Mouse (Mus musculus) lung, postnatal 4 days (tissue): ENCODE data around the gene Ralb.

Source experiments
- DNase-seq, 2 experiments: peaks; one replicate each; pipeline ENCODE4 v3.0.0; 2021

The Ralb gene

GRCm38 (mm10) chr1:119504260-119505062 lies at the start of gene Ralb:
Gene Ralb, minus strand, starts transcription at chr1:119504794.
- peak; percentile 98 to 99 for DNase-seq

GRCm38 (mm10) chr1:119551651-119552050 lies 47.1 kb upstream of the Ralb start:
- DNase-seq = no peak

- DNase-seq = no peak
Observed at GRCm38 (mm10) chr1:119550064-119550463, 45.5 kb upstream of the Ralb start.

GRCm38 (mm10) chr1:119549327-119549689 lies 44.7 kb upstream of the Ralb start:
- DNase-seq = no peak

DNA sequence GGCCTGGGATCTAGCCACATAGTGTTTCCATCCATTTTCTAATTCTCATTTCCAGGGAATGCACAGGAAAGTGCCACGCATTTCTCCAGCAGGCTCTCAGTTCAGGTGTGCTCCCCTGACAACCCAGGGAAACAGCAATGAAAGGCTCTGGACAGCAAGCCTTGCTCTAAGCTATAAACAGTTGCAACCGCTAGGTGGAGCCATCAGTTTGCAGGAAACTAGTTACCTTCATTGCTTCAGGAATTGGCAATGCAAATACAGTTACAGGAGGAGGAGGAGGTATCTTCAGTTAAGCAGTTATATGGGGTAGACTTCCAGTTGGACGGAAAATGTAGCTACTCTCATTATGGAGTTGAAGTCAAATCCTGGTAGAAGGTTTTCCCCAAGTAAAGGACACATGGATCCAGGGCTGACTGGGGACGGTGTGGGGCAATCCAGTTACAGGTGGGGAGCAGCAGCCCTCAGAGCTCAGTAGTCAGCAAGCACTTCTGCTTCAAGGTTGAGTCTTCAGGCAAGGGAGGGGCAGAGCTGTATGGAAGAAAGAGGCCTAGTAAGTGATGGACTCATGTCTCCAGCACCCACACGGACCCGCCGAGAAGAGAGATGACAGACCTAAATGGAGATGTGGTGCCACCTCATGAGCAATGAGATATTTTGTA lies 44.2 kb upstream of the Ralb start:
- DNase-seq = peak; percentile 59 to 81

DNA sequence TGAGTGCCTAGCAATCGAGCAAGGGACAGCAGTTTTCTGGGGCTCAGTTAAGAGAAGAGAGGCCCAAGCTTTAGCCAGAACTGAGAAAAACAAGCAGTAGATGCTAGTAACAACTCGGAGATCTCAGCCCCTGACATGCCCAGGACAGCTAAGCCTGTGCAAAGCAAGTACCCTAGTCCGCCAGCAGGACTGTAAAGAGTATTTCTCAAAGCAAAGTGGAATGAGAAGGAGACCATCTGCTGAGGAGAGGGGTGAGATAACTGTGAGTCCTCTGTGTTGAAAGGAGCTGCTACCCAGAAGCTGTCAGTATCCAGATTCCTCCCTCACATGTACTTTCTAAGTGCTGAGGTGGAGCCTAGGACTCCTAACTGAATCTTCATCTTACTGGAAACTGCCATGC lies 41.9 kb upstream of the Ralb start:
- DNase-seq = peak in 1 of 2 experiments; percentile 56

DNA sequence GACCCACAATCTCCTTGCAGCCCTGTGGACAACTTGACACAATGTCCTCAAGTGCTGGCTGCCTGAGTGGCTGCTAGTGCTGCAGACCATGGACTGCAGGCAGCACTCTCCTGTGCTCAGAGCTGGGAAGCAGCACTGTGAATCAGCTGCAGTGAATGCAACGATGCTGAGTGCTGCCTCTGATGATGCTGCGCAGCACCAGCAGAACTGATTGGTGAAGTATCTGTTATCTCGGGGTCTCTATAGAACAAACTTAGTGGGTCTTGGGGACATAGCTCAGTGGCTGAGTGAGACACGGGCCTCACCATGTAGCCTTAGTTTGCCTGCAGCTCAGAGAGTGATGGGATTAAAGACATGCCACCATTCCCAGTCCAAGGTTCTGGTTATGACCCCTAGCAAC lies 41.1 kb upstream of the Ralb start:
- no peak for DNase-seq

DNA sequence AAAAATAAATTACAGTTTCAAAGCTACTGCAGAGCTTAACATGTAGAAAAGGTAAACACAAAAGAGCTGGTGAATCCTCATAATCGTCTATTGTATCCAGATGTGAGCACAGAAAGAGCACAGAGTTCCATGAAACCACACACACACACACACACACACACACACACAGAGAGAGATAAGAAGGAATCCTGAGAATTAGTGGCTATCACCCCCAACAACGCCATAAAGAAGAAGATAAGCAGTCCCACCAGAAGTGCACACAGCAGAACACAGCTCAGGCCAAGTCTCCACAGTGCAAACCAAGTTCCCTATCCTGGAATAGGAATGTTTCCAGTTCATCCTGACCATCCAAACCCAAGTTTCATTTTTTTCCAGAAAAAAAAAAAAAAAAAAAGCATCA lies 40.6 kb upstream of the Ralb start:
- DNase-seq = no peak

DNA sequence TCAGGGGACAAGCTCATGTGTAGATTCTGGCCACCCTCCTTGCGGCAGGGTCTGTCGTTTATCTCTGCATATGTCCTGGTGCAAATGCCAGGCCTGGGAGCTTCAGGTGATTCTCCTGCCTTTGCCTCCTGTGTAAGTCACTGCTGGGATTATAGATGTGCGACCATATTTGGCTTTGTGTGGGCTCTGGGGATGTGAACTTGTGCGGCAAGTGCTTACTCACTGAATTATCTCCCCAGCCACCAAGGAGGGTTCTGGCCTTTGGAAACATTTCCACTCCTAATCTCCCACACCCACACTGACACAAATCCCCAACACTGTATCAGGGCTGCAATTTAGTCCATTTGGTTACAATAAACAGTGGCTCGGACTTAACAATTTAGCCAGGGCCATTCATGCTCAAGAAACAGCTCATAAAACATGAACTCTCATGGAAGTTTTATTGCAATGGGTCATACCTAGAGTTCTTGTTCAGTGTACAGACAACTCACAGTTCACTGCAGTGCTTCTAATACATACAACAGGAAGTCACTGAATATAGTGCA lies 40.1 kb upstream of the Ralb start:
- DNase-seq = no peak

GRCm38 (mm10) chr1:119543316-119543715 lies 38.7 kb upstream of the Ralb start:
- DNase-seq = no peak

GRCm38 (mm10) chr1:119541570-119541969 lies 37.0 kb upstream of the Ralb start:
- no peak for DNase-seq

- no peak for DNase-seq
Observed at GRCm38 (mm10) chr1:119540836-119541557, 36.4 kb upstream of the Ralb start.

DNA sequence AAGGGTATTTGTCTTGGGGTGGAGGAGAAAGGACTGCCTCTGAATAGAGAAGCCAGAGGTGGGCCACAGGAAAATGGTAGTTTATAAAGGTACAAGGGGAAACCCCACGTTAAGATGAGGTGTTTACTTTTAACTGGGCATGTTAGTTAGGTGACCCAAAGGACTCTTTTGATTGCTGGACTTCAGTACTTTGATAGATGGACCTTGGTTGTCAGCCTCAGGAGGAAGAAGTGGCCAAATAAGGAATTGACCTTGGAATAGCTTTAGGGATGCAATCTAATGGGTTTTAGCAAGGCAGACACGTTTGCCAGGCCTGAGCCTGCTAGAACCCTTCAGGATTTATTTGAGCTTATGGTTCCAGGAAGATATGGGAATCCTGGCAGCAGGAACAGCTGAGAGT lies 34.7 kb upstream of the Ralb start:
- DNase-seq = no peak

- DNase-seq = no peak
Observed at GRCm38 (mm10) chr1:119537651-119538050, 33.1 kb upstream of the Ralb start.

GRCm38 (mm10) chr1:119536122-119536521 lies 31.5 kb upstream of the Ralb start:
- DNase-seq = no peak

- DNase-seq = no peak
Observed at GRCm38 (mm10) chr1:119534341-119534740, 29.7 kb upstream of the Ralb start.

GRCm38 (mm10) chr1:119533093-119533805 lies 28.7 kb upstream of the Ralb start:
- no peak for DNase-seq

DNA sequence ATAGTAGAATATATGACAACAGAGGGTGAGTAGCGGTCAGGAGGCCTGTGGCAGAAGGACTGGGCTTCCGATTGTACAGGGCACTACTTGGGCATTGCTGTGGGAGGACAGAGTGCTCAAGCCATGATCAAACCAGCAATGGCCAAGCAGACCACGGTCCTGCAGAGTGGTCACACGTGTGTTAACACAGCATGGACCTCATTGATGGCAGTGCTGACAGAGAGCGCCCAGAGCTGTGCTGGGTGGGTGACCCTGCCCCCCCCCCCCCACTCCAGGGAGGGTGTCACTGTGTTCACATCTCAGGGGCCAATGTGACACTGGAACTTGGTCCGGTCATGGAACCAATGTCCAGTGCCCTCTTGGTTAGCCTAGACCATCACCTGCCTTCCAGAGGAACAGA lies 27.6 kb upstream of the Ralb start:
- no peak for DNase-seq

- no peak for DNase-seq
Observed at GRCm38 (mm10) chr1:119530941-119531340, 26.3 kb upstream of the Ralb start.

- peak; percentile 95 to 96 for DNase-seq
Observed at GRCm38 (mm10) chr1:119525689-119526591, 21.3 kb upstream of the Ralb start, which contains the start of gene Tmem185b. Gene Tmem185b, plus strand, starts transcription at chr1:119526160.

DNA sequence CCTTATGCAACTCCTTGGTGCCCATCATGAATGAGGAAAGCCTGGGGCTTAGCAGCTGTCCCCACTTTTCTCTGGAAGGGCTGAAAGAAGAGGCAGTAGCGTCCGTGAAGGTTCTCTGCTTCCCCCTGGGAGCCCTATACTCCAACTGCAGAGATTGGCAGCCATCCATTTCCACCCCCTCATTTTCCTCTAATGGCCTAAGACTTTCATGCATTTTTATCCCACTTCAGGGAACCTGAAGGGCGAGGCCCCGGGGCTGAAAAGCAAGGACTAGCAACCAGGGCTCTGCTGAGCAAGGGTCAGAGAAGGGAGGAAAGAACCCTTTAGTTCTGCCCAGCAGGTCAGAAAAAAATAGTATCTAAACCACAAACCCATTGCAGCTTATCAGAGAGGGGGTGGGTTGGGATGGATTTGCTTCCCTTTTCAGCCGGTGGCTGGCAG lies 20.4 kb upstream of the Ralb start:
- DNase-seq = peak in 1 of 2 experiments; percentile 69

DNA sequence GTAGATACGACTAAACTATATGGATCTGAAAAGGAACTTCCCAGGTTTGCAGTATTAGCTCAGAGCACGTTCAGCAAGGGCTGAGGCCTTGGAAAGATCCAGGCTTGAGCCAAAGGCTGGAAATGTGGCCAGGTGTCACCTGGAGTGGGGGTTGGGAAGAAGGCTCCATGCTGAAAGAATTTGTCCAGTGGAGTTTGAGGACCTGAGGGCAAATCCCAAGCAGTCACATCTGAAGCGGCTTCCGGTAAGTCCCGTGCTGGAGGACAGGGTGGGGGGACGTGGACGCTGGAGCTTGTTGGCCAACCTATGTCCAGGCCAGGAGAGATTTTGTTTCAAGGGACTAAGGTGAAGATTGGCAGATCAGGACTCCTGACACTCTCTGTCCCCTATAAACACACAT lies 19.2 kb upstream of the Ralb start:
- no peak for DNase-seq
